Mouse (Mus musculus) cerebellum, adult (tissue): ENCODE data around the gene Olfr641.

ENCODE experiments used
- ATAC-seq: cut with Nextera tagmentation; 2 replicates; pipeline ENCODE4 v1.9.2; 2017; ENCODE audit warnings: mild to moderate bottlenecking, moderate library complexity, mixed read lengths; ENCODE audit not compliant: insufficient number of reproducible peaks, low FRiP score, low TSS enrichment

Gene Olfr641

GRCm38 (mm10) chr7:104035145-104035544, at the start of gene Olfr641:
Olfr641 (plus strand) TSS chr7:104035445.
- ATAC-seq: no peak

- no peak for ATAC-seq
Measured at GRCm38 (mm10) chr7:103998446-103998845, 36.8 kb upstream of the Olfr641 start, which contains the start of gene Olfr638. Olfr638 (plus strand) TSS chr7:103998746.

GRCm38 (mm10) chr7:103999124-103999523, 36.1 kb upstream of the Olfr641 start:
- ATAC-seq: no peak

- no peak for ATAC-seq
Measured at GRCm38 (mm10) chr7:104017203-104017602, 18.0 kb upstream of the Olfr641 start, which contains the start of gene Olfr639. Olfr639 (minus strand) TSS chr7:104017303.

- ATAC-seq: no peak
Measured at GRCm38 (mm10) chr7:104018953-104019352, 16.3 kb upstream of the Olfr641 start.

GRCm38 (mm10) chr7:104021651-104022050, 13.6 kb upstream of the Olfr641 start:
- no peak for ATAC-seq

GRCm38 (mm10) chr7:104025473-104025872, 9.8 kb upstream of the Olfr641 start, which contains the start of gene Olfr640:
Olfr640 (minus strand) TSS chr7:104025573.
- ATAC-seq: no peak

- ATAC-seq: no peak
Measured at GRCm38 (mm10) chr7:104026978-104027377, 8.3 kb upstream of the Olfr641 start.

GRCm38 (mm10) chr7:104050745-104051144, 15.5 kb downstream of the Olfr641 start:
- ATAC-seq: no peak

- no peak for ATAC-seq
Measured at GRCm38 (mm10) chr7:104052566-104052965, 17.3 kb downstream of the Olfr641 start, which contains the start of gene Olfr642. Olfr642 (minus strand) TSS chr7:104052666.

GRCm38 (mm10) chr7:104059215-104059614, 24.0 kb downstream of the Olfr641 start:
- no peak for ATAC-seq

GRCm38 (mm10) chr7:104061345-104061744, 26.1 kb downstream of the Olfr641 start, which contains the start of gene 4930516K23Rik:
4930516K23Rik (minus strand) TSS chr7:104061445.
- no peak for ATAC-seq

- ATAC-seq: no peak
Measured at GRCm38 (mm10) chr7:104071769-104072168, 36.5 kb downstream of the Olfr641 start, which contains the start of gene Olfr644. Olfr644 (minus strand) TSS chr7:104071869.

GRCm38 (mm10) chr7:104085365-104085764, 50.1 kb downstream of the Olfr641 start, which contains the start of gene Olfr645:
Olfr645 (minus strand) TSS chr7:104085465.
- no peak for ATAC-seq
